Mouse (Mus musculus): ENCODE measurements around the gene Mapkapk3. TPM values are rescaled to one million over a fixed set of nuclear protein-coding genes. Genes with fewer than 3 reads are reported as not detected.
A peak's percentile ranks its signal among the peaks of the same experiment; 100 is the strongest.
"Not testable (repeated sequence)": the region's sequence is repeated elsewhere in the genome, so short reads cannot be mapped to it uniquely, and the experiment has no call there.

Mapkapk3 gene
- polyA plus RNA-seq, 1 experiment = 7.6 TPM

DNA sequence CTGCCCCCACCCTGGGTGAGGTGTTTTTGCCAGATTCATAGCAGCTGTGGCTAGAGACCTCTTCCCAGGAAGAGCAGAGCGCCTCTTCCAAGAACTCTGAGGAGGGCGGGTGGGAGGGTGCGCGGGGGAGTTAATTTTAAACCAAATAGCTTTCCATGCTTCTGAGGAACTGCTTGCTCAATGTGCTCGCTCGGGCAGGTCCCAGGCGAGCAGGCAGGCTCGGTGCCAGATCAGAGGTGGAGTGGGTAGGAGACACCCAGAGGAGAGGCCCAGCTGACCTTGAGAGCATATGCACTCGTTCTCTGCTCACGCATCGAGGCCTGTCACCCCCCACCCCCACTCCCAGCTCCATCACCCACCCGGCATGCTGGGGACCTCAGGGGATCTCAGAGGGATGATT, 18.2 kb upstream of the Mapkapk3 start:
- peak in 1 of 2 experiments; percentile 65 for DNase-seq (ENCODE audit: extremely low spot score in 1 of 2, low spot score in 1 of 2)

DNA sequence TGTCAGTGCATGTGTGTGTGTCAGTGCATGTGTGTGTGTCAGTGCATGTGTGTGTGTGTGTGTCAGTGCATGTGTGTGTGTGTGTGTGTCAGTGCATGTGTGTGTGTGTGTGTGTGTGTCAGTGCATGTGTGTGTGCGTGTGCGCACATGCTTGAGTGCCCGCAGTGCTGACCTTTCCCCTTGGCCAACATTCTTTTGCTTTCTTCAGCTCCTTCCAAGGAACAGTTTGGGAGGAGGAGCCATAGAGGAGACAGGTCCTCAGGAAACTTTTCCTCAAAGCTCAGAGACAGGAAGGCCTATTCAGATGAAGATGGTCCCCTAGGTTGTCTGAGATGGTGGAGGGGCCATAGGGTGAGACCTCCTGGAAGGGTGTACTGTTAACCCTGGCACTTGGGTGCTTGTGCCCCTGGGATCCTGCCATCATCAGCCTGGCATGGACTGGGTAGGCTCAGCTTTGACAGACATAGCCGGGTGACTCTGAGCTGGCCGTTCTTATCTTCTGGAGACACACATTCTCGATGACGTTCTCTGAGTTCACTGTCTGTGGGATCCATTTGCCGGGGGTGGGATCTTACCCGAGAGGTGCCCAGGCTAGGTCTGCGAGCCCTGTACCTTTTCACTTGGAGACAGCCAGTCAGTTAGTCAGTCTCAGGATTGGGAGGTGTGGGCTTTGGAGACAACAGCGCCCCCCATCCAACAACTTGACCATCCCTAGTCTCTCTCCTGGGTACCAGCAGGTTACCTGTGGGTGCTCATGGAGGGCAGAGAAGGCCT, 17.6 kb upstream of the Mapkapk3 start:
- no peak for DNase-seq (ENCODE audit: extremely low spot score in 1 of 2, low spot score in 1 of 2)

DNA sequence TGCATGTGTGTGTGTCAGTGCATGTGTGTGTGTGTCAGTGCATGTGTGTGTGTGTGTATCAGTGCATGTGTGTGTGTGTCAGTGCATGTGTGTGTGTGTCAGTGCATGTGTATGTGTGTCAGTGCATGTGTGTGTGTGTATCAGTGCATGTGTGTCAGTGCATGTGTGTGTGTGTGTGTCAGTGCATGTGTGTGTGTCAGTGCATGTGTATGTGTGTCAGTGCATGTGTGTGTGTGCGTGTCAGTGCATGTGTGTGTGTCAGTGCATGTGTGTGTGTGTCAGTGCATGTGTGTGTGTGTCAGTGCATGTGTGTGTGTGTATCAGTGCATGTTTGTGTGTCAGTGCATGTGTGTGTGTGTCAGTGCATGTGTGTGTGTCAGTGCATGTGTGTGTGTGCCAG, 17.0 kb upstream of the Mapkapk3 start:
- DNase-seq (ENCODE audit: extremely low spot score in 1 of 2, low spot score in 1 of 2) = not testable (repeated sequence)

DNA sequence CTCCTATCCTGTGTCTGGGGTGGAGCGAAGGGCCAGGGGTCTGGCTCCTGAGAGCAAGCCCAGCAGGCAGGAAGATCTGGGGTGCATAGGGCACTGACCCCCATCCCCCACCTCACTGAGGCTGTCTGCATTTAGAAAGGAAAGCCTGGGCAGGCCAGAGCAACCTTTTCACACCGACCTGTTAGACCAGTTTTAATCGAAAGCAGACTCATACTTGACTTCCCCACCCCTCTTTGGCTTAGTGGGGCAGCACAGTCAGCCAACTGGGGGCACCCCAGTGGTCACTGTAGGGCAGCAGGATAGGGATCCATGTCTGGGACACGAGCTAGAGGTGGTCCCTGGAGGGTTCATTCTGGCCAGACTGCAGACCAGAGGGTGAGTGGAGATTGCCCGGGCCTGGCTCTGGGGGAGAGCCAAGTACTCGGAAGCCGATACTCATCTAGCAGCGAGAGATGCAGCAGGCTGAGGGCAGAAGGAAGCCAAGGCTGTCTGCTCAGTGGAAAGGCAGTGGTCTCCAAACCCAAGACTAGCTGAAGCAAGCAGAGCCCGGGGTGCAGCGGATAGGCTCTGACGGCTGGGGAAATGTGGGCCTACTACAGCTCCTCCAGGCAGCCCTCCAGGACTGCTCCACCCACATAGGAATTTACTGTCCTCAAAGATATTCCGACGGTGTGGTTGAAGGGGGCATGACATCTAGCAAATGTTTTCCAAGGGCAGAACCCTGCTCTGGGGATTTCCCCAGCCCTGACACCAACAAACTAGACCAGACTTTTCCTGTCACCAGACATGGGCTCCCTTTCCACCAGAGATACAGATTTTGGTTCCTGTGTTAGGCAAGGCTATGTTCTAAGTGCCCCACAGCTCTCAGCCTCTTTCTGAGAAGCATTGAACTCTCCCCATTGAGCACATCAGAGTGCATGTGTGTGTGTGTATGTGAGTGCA, 16.2 kb upstream of the Mapkapk3 start:
- no peak for DNase-seq (ENCODE audit: extremely low spot score in 1 of 2, low spot score in 1 of 2)

- no peak for DNase-seq (ENCODE audit: extremely low spot score in 1 of 2, low spot score in 1 of 2)
Measured at GRCm38 (mm10) chr9:107305012-107305411, 15.3 kb upstream of the Mapkapk3 start.

DNA sequence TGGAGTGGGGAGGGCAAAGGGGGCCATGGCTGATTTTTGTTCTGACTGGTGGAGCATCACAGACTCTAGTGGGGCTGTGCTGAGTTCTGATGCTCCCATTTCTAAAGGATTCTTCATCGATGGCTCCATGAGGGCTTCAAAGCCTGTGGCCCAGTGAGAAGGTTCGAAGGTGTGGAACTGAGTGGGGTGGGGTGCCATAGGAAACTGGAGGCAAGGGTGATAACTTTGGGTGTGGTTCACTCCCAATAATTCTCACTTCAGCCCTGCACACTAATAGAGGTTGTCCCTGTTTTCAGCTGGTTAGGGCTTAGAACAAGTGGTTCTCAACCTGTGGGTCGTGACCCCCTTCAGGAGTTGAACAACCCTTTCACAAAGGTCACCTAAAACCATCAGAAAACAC, 14.7 kb upstream of the Mapkapk3 start:
- no peak for DNase-seq (ENCODE audit: extremely low spot score in 1 of 2, low spot score in 1 of 2)

- DNase-seq (ENCODE audit: extremely low spot score in 1 of 2, low spot score in 1 of 2) = no peak
Measured at GRCm38 (mm10) chr9:107303900-107304299, 14.2 kb upstream of the Mapkapk3 start.

- no peak for DNase-seq (ENCODE audit: extremely low spot score in 1 of 2, low spot score in 1 of 2)
Measured at GRCm38 (mm10) chr9:107303121-107303820, 13.6 kb upstream of the Mapkapk3 start.

GRCm38 (mm10) chr9:107302592-107302991, 12.9 kb upstream of the Mapkapk3 start:
- DNase-seq (ENCODE audit: extremely low spot score in 1 of 2, low spot score in 1 of 2) = no peak

DNA sequence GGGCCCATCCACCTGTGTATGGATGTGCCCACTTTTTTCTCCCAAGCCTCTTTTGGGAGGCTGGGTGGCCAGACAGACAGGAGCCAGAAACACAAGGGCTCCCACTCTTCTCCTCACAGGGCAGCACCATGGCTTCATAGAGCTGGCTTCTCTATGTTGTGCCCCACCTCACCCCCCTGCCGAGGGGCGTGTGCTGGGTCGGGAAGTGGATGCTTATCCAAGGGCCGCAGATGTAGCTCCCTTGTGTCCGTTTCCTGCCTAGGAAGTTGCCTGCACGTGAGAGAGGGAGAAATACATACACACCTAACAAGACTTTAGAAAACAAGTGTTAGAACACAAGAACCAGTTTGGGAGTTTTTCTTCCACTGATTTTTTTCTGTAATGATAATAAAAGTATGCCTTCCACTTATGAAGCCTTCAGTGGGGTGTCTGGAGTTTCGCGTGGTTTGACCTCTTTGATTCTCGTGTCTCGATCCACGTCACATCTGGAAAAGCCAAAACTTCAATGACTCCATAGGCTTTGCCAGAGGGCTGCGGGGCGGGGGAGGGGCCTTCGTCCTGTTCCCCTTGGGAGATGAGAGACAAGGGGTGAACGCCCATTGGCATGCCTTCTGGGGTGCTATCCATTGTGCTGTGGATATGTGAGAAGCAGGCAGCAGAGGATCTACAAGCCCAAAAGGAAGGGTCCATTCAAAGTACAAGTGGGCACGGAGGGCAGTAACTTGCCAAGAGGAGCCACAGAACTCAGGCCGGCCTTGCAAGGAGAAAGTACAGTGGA, 12.1 kb upstream of the Mapkapk3 start:
- DNase-seq (ENCODE audit: extremely low spot score in 1 of 2, low spot score in 1 of 2) = no peak

- DNase-seq (ENCODE audit: extremely low spot score in 1 of 2, low spot score in 1 of 2) = no peak
Measured at GRCm38 (mm10) chr9:107300224-107300973, 10.7 kb upstream of the Mapkapk3 start.

GRCm38 (mm10) chr9:107299783-107300182, 10.1 kb upstream of the Mapkapk3 start:
- DNase-seq (ENCODE audit: extremely low spot score in 1 of 2, low spot score in 1 of 2) = no peak

DNA sequence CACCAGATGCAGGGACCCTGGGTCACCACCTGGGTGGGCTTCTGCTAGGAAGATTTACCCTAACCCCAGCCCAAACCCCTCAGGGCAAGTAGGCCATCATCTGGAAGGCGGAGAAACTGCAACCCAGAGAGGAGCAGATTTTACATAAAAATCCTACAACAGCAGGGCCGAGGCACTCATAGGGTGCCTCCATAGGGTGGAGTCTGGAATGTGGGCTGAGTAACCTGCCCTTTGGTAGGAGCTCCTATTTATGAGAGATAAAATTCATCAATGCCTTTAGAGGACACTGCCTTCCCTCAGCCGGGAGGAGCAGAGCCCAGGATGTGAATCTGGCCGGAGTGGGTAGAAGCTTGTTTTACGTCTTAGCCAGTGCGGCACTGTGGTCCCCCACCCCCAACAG, 9.2 kb upstream of the Mapkapk3 start:
- no peak for DNase-seq (ENCODE audit: extremely low spot score in 1 of 2, low spot score in 1 of 2)

DNA sequence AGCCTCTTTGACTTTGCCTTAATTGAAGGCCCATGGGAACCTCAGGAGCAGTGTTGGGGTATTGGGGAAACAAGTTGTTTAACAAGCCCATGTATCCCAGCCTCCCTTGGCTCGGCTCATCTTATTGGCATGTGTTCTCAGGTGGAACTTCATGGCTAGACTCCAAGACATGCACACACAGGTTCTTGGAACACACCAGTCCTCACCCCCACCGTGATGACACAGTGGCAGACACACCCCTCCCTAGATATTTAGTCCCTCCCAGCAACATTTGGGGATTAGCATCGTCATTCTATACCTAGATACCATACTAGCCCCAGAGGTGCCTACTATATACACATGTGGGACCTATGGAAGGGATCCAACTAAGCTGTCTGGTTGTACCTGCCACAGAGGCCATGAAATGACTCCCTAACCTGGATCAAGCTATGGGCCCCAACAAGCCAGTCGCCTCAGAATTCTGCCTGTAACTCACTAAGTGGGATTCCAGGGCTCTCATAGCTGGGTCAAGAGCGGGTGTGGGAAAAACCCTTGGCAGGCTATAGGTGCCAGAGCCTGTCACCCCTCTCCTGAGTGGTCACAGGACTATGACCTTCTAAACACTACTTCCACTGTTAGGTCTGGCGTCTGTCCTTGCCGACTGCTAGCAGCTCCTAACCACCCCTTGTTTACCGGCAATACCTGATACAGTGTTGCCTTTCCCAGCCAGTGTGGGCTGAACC, 8.5 kb upstream of the Mapkapk3 start:
- DNase-seq (ENCODE audit: extremely low spot score in 1 of 2, low spot score in 1 of 2) = no peak

GRCm38 (mm10) chr9:107297658-107298057, 8.0 kb upstream of the Mapkapk3 start:
- DNase-seq (ENCODE audit: extremely low spot score in 1 of 2, low spot score in 1 of 2) = no peak

DNA sequence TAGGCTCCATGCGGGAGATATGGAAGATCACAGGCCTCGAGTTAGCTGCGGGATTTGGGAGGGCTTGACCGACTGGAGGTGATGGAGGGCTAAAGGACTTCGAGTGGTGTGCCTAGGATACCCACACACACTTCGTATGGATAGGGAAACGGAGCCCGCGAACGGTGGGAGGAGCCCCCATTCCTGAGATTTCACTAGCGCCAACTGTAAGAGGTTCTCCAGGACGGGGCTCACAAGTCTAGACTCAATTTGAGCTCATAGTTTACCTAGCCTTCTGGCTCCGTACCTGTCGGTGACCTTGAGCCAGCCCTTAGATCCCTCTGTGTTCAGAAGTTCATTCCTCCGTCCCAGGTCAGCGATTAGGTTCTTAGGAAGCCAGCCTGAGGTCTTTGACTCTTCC, 7.4 kb upstream of the Mapkapk3 start:
- no peak for DNase-seq (ENCODE audit: extremely low spot score in 1 of 2, low spot score in 1 of 2)

DNA sequence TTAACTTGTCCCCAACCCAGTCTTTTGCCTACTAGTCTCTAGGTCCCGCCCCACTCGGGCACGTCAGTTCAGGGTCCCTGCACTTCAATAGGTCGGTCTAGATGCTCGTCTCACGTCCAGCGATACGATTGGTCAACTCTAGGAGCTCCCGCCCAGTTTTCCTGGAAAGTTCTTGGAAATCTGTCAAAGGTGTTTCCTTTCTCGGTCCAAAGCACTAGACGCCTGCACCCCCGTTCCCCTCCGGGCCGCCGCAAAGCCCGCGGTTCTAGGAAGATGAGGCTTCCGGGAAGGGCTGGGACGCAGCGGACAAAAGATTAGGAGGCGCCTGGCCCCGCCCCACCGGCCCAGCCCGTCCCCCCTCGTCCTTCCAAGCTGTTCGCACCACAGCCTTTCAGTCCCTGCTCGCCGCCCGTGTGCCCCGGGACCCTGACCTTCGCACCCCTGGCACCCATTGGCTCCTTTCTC, 6.9 kb upstream of the Mapkapk3 start:
- DNase-seq (ENCODE audit: extremely low spot score in 1 of 2, low spot score in 1 of 2) = peak; percentile 87 to 97

GRCm38 (mm10) chr9:107296041-107296440, 6.4 kb upstream of the Mapkapk3 start:
- no peak for DNase-seq (ENCODE audit: extremely low spot score in 1 of 2, low spot score in 1 of 2)

DNA sequence AAGGTAGTCTGAATTCAATTTTAAA, 6.2 kb upstream of the Mapkapk3 start, which contains the start of gene Cish:
Gene Cish (plus strand): TSS at position 11 of the 25 bp plus-strand sequence.
- no peak for DNase-seq (ENCODE audit: extremely low spot score in 1 of 2, low spot score in 1 of 2)

Measured in frontal cortex, adult 2 months (tissue).